Mouse (Mus musculus) cerebellum, adult 9-10 months (tissue): Measurements from ENCODE around the gene Pfdn6.

Source experiments
- DNase-seq: peaks from one replicate; pipeline ENCODE4 v3.0.0; 2022

Pfdn6 gene

GRCm38 (mm10) chr17:33930280-33931158 is 9.6 kb downstream of the Pfdn6 start:
- peak; percentile 83 for DNase-seq

GRCm38 (mm10) chr17:33929371-33930279 is 10.5 kb downstream of the Pfdn6 start, which contains the start of gene Rgl2:
TSS of gene Rgl2 (plus strand) at chr17:33929543.
- DNase-seq: peak; percentile 92

GRCm38 (mm10) chr17:33928251-33928947 is 11.7 kb downstream of the Pfdn6 start:
- DNase-seq: no peak

DNA sequence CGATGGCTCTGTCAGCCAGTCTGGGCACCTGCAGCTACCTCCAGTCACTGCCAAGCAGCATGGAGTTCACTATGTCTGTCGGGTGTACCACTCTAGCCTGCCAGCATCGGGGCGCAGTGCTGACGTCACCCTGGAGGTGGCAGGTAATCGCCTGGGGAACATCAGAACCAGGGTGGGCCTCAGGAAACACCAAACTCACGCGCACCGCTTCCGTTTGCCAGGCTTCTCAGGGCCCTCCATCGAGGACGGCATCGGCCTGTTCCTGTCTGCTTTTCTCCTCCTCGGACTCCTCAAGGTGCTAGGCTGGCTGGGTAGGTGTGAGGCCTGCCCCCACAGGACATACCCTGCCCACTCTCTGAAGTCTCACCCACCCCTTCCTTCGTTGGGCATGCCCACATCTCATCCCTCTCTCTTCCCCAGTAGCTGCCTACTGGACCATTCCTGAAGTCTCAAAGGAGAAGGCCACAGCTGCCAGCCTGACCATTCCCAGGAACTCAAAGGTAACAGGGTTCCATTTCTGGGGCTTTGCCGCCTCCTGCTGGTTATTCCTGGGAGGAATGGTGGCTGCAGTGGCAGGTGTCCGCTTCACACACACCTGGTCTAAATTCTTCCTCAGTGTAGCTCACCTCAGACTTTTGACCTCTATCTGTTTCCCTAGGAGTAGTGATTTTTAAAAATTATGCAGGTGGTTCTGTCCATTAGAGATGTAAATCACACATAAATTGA is 13.8 kb downstream of the Pfdn6 start:
- no peak for DNase-seq

DNA sequence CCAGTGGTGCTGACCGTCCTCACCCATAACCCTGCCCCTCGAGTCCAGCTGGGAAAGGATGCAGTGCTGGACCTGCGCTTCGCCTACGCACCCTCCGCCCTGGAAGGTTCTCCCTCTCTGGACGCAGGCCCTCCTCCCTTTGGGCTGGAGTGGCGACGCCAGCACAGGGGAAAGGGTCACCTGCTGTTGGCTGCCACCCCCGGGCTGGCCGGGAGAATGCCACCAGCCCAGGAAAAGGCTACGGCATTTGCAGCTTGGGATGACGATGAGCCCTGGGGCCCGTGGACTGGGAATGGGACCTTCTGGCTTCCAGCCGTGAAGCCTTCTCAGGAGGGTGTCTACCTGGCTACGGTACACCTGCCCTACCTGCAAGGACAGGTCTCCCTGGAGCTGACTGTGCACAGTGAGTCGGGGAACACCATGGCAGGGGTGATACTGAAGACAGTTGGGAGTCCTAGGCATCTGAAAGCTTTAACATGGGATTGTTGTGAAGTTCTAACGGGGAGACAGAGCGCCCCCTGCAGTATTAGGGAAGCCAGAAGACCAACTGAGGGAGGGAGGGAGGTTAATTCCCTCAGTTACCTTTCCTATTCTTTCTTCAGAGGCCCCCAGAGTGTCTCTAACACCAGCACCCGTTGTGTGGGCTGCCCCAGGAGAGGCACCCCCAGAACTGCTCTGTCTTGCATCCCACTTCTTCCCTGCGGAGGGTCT is 14.6 kb downstream of the Pfdn6 start:
- no peak for DNase-seq

DNA sequence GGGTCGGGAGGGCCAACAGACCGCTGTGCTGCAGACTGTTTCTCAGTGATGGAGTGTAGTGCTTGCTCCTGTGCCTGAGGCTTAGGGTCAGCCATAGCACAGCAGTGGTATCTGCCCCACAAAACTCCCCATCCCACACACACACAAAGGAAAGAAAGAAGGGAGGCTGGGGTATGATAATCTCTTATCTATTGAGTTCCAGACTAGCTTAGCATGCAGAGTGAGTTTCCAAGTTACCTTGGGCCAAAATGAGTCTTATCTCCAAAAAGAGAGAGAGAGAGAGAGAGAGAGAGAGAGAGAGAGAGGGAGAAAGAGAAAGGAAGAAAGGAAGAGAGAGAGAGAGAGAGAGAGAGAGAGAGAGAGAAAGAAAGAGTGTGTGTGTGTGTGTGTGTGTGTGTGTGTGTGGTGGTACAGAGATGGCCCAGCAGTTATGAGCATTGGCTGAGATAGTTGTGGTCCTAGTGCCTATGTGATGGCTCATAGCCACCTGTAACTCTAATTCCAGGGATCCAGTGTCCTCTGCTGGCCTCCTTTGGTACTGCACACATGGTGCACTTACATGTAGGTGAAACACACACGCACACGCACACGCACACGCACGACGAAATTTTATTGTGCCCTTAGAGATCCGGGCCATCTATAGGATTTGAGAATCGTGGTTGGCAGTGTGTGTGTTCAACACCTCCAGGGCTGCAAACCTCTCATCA is 15.4 kb downstream of the Pfdn6 start:
- no peak for DNase-seq

DNA sequence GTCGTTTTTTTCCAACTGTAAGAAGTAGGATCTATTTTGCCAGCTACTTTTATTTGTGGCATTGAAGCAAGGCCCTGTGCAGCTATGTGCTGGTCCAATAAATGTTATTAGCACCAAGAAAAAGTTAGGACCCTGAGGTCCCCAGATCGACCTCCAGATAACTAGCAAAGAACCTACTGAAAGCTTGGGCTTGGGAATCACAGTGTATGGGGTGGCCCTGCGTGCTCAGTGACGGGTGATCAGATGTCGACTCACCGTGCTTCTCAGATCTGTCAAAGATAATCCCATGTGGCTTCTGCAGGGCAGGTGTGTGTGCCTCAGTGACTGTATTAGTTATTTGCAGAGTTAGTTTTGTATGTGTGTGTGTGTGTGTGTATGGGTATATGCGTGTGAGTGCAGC is 18.8 kb downstream of the Pfdn6 start:
- DNase-seq: peak; percentile 39

- peak; percentile 90 for DNase-seq
Measured at GRCm38 (mm10) chr17:33920282-33921097, 19.7 kb downstream of the Pfdn6 start.

GRCm38 (mm10) chr17:33919351-33920281 is 20.5 kb downstream of the Pfdn6 start:
- peak; percentile 80 for DNase-seq

GRCm38 (mm10) chr17:33918293-33919203 is 21.6 kb downstream of the Pfdn6 start:
- peak; percentile 65 for DNase-seq

DNA sequence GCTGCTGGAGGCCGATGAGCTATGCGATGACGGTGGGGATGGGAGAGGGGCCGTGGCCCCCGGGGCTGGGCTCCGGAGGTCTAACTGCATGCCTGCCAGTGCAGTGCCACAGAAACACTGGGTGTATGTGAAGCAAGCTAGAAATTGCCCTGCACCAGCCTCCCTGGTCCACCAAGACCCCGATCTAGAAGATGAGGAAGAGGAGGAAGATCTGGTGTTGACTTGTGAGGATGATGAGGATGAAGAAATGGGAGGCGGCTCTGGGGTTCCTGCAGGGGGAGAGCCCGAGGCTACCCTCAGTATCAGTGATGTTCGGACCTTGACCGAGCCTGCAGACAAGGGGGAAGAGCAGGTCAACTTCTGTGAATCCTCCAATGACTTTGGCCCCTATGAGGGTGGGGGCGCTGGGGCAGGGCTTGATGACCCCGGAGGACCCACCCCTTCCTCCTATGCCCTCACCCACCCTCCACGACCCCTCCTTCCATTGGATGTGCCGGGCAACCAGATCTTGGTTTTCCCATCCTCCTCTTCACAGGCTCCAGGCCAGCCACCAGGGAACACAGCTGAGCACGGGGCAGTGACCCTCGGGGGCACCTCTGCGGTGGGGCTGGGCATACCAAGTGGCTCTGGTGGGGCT is 22.4 kb downstream of the Pfdn6 start:
- DNase-seq: peak; percentile 64

- DNase-seq: peak; percentile 66
Measured at GRCm38 (mm10) chr17:33916847-33917655, 23.1 kb downstream of the Pfdn6 start.

DNA sequence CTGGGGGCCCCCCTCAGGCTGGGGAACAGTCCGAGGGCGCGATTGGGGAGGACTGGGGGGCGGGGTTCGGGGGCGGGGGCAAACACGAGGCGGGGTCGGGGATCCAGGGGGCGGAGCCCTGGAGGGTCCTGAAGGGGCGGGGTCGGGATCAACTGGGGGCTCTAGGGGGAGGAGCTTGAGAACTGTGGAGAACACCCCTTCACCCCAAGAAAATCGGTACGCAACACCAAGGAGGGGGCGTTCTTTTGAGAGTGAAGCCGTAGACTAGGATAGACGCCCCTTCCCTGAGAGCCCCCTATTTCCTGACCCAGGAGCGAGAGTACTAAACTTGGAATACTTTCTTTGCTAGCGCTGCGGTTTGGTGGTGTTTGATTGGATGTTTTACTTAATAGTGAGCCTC is 23.8 kb downstream of the Pfdn6 start:
- peak; percentile 79 for DNase-seq

- DNase-seq: peak; percentile 99
Measured at GRCm38 (mm10) chr17:33915671-33916250, 24.4 kb downstream of the Pfdn6 start, which contains the start of the genes Tapbp and Zbtb22. TSS of gene Tapbp (plus strand) at chr17:33915899. TSS of gene Zbtb22 (plus strand) at chr17:33915904.

- DNase-seq: peak; percentile 68
Measured at GRCm38 (mm10) chr17:33914969-33915391, 25.2 kb downstream of the Pfdn6 start.

DNA sequence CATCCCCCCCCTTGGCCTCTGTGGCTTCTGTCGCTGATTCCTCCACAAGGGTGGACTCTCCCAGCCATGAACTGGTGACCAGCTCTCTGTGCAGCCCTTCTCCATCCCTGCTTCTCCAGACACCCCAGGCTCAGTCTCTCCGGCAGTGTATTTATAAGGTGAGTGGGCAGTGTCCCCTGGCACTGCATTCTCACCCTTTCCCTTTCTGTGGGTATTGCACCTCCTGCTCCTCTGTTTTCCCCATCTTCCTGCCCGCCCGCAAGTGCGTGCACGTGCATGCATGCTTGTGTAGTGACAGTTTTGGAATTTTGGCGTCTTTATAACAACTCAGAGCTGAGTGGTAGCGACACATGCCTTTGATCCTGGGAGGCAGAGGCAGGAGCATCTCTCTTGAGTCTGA is 26.2 kb downstream of the Pfdn6 start:
- DNase-seq: peak; percentile 55
